Mouse (Mus musculus) heart, embryonic 16.5 days (tissue): ENCODE data around the gene Oit1. TPM values are rescaled to one million over a fixed set of nuclear protein-coding genes. Genes with fewer than 3 reads are reported as not detected.

ENCODE experiments used
- polyA plus RNA-seq: library from polyadenylated mRNA; unstranded; fragments of >200 nt; fragmentation: Nextera tagmentation; extraction: Ambion mirVana; gene quantifications from 2 replicates; pipeline ENCODE4 v1.2.1, GENCODE M21; 2015

Oit1 gene
- polyA plus RNA-seq, 1 experiment from 2014 or later: 1.1 TPM

Other genes with a start within 250 kb of the Oit1 start
- 682 and 733 TPM in 2 replicates for gene Pdhb, start 205.7 kb downstream of the Oit1 start, polyA plus RNA-seq
- gene Kctd6, start 164.6 kb downstream of the Oit1 start, polyA plus RNA-seq: 2.5 and 4.5 TPM in 2 replicates
- gene Acox2, start 119.4 kb downstream of the Oit1 start, polyA plus RNA-seq: 0.45 and 0.67 TPM in 2 replicates
- gene Fam107a, start 60.7 kb downstream of the Oit1 start, polyA plus RNA-seq: 0.45 and 0.49 TPM in 2 replicates